Mouse (Mus musculus) embryonic fibroblast, embryonic 13.5 days (primary cell): ENCODE results near the gene Smndc1.

Experiments used
- CTCF ChIP-seq: IDR thresholded peaks from 2 replicates; pipeline ENCODE4 v1.5.1; 2011; ENCODE audit warnings: mild to moderate bottlenecking, control low read depth, low read length, moderate library complexity, borderline replicate concordance; ENCODE audit not compliant: insufficient read depth
- POLR2A ChIP-seq: IDR thresholded peaks from 2 replicates; pipeline ENCODE4 v1.6.1; 2011; ENCODE audit warnings: low read depth, mild to moderate bottlenecking, control low read depth, low read length, moderate library complexity

DNA sequence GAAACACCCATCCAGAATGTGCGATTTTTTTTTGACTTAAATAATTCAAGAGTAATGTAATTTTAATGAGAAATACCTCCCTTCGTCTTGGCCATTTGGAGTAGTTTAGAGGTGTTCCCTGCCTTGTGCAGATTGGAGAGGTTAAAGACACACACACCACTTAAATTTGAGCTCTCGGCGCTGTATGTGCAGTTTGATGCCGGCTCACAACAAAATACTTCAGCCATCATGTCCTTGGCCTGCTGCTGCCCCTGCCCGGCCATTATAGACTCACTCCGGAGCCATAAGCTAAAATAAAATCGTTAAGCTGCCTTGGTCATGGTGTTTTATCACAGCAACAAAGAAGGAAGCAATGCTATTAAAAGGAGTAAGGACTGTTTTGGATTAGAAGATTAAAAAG, 1.0 kb upstream of the Smndc1 start:
- TF ChIP-seq CTCF (no peak), POLR2A (no peak; the same call in 1 of the 2 replicates)
